Mouse (Mus musculus) hindbrain, postnatal 0 days (tissue): ENCODE measurements around the gene Ube2v1. TPM values are rescaled to one million over a fixed set of nuclear protein-coding genes. Genes with fewer than 3 reads are reported as not detected.
A peak's percentile ranks its signal among the peaks of the same experiment; 100 is the strongest.

Experiments
- ATAC-seq: fragments of 200-750 bp; cut with Nextera tagmentation; 2 replicates; pipeline ENCODE4 v1.8.0; 2017; ENCODE audit warnings: mild to moderate bottlenecking, moderate TSS enrichment, moderate library complexity
- DNase-seq: peaks from one replicate; pipeline ENCODE4 v3.0.0-alpha.2; 2015; ENCODE audit warnings: low spot score
- H3K27ac ChIP-seq: fragments of 300-500 bp; sonication (generic); 2 replicates; pipeline ENCODE4 v1.5.1; 2014; ENCODE audit warnings: mild to moderate bottlenecking
- H3K27me3 ChIP-seq: fragments of 300-500 bp; sonication (generic); 2 replicates; pipeline ENCODE4 v1.6.1; 2014; ENCODE audit warnings: low read length, mixed read lengths; ENCODE audit not compliant: insufficient read depth
- H3K36me3 ChIP-seq: fragments of 300-500 bp; sonication (generic); 2 replicates; pipeline ENCODE4 v1.6.1; 2014; ENCODE audit warnings: low read length, mixed read lengths; ENCODE audit not compliant: insufficient read depth
- H3K4me1 ChIP-seq: fragments of 300-500 bp; sonication (generic); 2 replicates; pipeline ENCODE4 v1.6.1; 2014; ENCODE audit warnings: antibody characterized with exemption, low read length, mixed read lengths; ENCODE audit not compliant: insufficient read depth
- H3K4me2 ChIP-seq: fragments of 300-500 bp; sonication (generic); 2 replicates; pipeline ENCODE4 v1.6.1; 2014; ENCODE audit warnings: low read depth, mild to moderate bottlenecking, low read length, moderate library complexity, mixed read lengths
- H3K4me3 ChIP-seq: fragments of 300-500 bp; sonication (generic); 2 replicates; pipeline ENCODE4 v1.5.1; 2014; ENCODE audit warnings: low read length
- H3K9ac ChIP-seq: fragments of 300-500 bp; sonication (generic); replicated peaks from 2 replicates; pipeline ENCODE4 v1.6.1; 2014; ENCODE audit warnings: mild to moderate bottlenecking, low read length, moderate library complexity, mixed read lengths
- H3K9me3 ChIP-seq: fragments of 300-500 bp; sonication (generic); 2 replicates; pipeline ENCODE4 v1.6.1; 2016; ENCODE audit warnings: low read length, mixed read lengths
- CTCF ChIP-seq: IDR thresholded peaks from 2 replicates; pipeline ENCODE4 v1.5.1; 2016; ENCODE audit warnings: antibody characterized with exemption, control low read depth, low read depth
- WGBS: fragments of 180-500 bp; shearing (Covaris S2); extraction: QIAGEN DNeasy Blood & Tissue Kit; methylation state at CpG from one replicate; pipeline ENCODE4 v1.1.7; 2014; 5-methylcytosine and 5-hydroxymethylcytosine counted together
- polyA plus RNA-seq: library from polyadenylated mRNA; unstranded; fragments of >200 nt; fragmentation: Nextera tagmentation; extraction: Ambion mirVana; gene quantifications from 2 replicates; pipeline ENCODE4 v1.2.1, GENCODE M21; 2015
- total RNA-seq: library from RNA; depleted of rRNA; stranded (reverse); fragments of >200 nt; gene quantifications from 2 replicates; pipeline ENCODE4 v1.2.3, GENCODE M21; 2014

Ube2v1 gene
- total and polyA plus RNA-seq, 2 experiments from 2014 or later: 247 to 384 TPM

DNA sequence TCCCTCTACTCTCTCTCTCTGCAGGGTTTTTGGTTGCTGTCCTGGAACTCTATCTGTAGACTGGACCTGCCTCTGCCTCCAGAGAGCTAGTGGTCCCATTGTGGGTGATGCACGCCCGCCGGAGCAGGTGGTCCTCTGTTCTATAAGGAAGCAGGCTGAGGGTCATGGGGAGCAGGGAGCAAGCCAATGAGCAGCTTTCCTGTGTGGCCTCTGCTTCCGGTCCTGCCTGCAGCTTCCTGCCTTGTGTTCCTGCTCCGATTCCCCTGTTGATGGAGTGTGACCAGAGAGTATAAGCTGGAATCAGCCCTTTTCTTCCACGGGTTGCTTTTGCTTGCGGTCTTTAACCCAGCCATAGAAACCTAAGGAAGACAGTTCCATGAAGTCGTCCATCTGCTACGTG is 63.8 kb downstream of the Ube2v1 start:
- Histone ChIP-seq H3K4me3 (no peak overlapping the region), H3K9me3 (no peaks in the 10 kb centered on the region), H3K36me3 (no peaks in the 10 kb centered on the region), H3K4me1 (0 out of 2 replicates have a peak, but pooled peaks cover 3% of the 10 kb centered on the region), H3K27ac (no peak overlapping the region), H3K27me3 (no peaks in the 10 kb centered on the region), H3K4me2 (no peak overlapping the region), H3K9ac (no peak overlapping the region)
- TF ChIP-seq CTCF: no peak
- DNase-seq (no peak), ATAC-seq (no peak)
- 87% methylated on average over 9 of the region's 9 CpGs for WGBS

DNA sequence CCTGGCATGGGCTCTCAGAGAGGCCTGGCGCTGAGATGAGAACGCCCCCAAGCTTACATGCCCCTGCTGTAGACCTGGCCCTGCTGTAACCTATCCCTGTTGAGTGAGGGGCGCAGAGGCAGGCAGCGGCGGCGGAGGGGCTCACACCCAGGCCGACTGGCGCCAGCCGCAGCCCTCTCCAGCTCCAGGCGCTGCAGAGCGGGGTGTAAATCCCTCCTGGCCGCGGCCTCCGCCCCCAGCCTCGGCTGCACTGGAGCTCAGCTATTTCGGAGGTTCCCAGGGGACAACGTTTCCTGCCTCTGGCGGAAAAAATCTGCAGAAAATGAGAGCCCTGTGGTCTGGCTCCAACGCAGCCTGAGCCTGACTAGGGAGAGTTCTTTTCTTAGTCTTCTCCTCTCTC is 66.2 kb downstream of the Ube2v1 start:
- no peak overlapping the region for H3K4me3 ChIP-seq
- H3K4me2 ChIP-seq: no peak overlapping the region
- no peak overlapping the region for H3K27ac ChIP-seq
- H3K36me3 ChIP-seq: no peaks in the 10 kb centered on the region
- H3K4me1 ChIP-seq: 0 out of 2 replicates have a peak, but pooled peaks cover 3% of the 10 kb centered on the region
- H3K9me3 ChIP-seq: no peaks in the 10 kb centered on the region
- no peak overlapping the region for H3K9ac ChIP-seq
- no peak for ATAC-seq
- TF ChIP-seq CTCF: no peak
- WGBS: 22% methylated on average over 13 of the region's 19 CpGs
- H3K27me3 ChIP-seq: no peaks in the 10 kb centered on the region
- DNase-seq: peak; percentile 51

DNA sequence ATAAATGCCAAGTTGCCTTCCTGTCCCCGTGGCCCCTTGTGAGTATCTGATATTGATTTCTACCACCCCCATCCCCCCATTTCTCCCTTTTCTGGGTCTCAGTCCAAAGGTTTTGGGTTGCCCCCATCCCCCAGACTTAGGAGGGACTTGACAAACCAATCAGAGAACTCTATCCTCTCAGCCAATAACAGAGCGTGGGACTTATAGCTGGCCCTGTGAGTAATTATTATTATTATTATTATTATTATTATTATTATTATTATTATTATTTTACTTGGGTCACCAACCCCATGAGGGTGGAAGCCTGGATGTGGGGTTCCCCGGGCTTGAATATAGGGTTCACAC is 66.6 kb downstream of the Ube2v1 start:
- Histone ChIP-seq H3K9me3 (no peaks in the 10 kb centered on the region), H3K27me3 (no peaks in the 10 kb centered on the region), H3K4me1 (0 out of 2 replicates have a peak, but pooled peaks cover 3% of the 10 kb centered on the region), H3K9ac (no peak overlapping the region), H3K27ac (no peak overlapping the region), H3K4me2 (no peak overlapping the region), H3K4me3 (no peak overlapping the region), H3K36me3 (no peaks in the 10 kb centered on the region)
- DNase-seq (no peak), ATAC-seq (no peak)
- WGBS: 87% methylated on average over 3 of the region's 3 CpGs
- no peak for TF ChIP-seq CTCF

GRCm38 (mm10) chr2:167564551-167565311 is 67.2 kb downstream of the Ube2v1 start:
- Histone ChIP-seq H3K4me2 (no peak overlapping the region), H3K4me1 (0 out of 2 replicates have a peak, but pooled peaks cover 3% of the 10 kb centered on the region), H3K36me3 (no peaks in the 10 kb centered on the region), H3K9me3 (no peaks in the 10 kb centered on the region), H3K27me3 (0 out of 2 replicates have a peak, but pooled peaks cover 4% of the 10 kb centered on the region), H3K9ac (no peak overlapping the region), H3K4me3 (no peak overlapping the region), H3K27ac (no peak overlapping the region)
- 82% methylated on average over 13 of the region's 13 CpGs for WGBS
- DNase-seq (no peak), ATAC-seq (no peak)
- TF ChIP-seq CTCF: no peak

DNA sequence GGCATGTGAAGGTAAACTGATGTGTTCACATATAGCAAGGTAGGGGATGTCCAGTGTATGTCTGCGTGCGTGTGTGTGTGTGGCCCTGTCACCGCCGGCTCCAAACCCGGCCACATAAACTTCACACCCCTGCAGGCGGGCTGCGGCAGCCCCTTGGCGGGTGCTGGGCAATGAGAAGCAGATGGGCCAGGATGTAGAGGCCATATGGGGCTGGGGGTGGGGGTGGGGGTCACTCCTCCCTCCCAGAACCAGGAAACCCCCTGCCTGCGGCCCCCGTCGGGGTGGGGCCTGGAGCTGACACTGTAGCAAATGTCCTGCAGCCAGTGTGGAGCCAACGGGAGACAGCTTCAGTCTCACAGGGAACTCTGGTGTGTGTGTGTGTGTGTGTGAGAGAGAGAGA is 68.2 kb downstream of the Ube2v1 start:
- peak; percentile 30; the same call in 1 of the 2 replicates for ATAC-seq
- WGBS: 34% methylated on average over 12 of the region's 12 CpGs
- Histone ChIP-seq H3K4me2 (no peak overlapping the region), H3K9me3 (no peaks in the 10 kb centered on the region), H3K27me3 (0 out of 2 replicates have a peak, but pooled peaks cover 4% of the 10 kb centered on the region), H3K4me3 (no peak overlapping the region), H3K9ac (no peak overlapping the region), H3K4me1 (0 out of 2 replicates have a peak, but pooled peaks cover 6% of the 10 kb centered on the region), H3K27ac (no peak overlapping the region), H3K36me3 (no peaks in the 10 kb centered on the region)
- no peak for TF ChIP-seq CTCF
- no peak for DNase-seq

- no peak for TF ChIP-seq CTCF
- ATAC-seq (no peak), DNase-seq (no peak)
- Histone ChIP-seq H3K4me2 (no peak overlapping the region), H3K9me3 (no peaks in the 10 kb centered on the region), H3K27ac (no peak overlapping the region), H3K9ac (no peak overlapping the region), H3K36me3 (no peaks in the 10 kb centered on the region), H3K4me1 (0 out of 2 replicates have a peak, but pooled peaks cover 6% of the 10 kb centered on the region), H3K27me3 (0 out of 2 replicates have a peak, but pooled peaks cover 4% of the 10 kb centered on the region), H3K4me3 (no peak overlapping the region)
- WGBS: 80% methylated on average over 5 of the region's 5 CpGs
These were observed 68.9 kb downstream of the Ube2v1 start for GRCm38 (mm10) chr2:167563035-167563434.

- Histone ChIP-seq H3K4me3 (no peak overlapping the region), H3K27ac (no peak overlapping the region), H3K9ac (no peak overlapping the region), H3K9me3 (no peaks in the 10 kb centered on the region), H3K4me2 (no peak overlapping the region), H3K36me3 (no peaks in the 10 kb centered on the region), H3K4me1 (0 out of 2 replicates have a peak, but pooled peaks cover 6% of the 10 kb centered on the region), H3K27me3 (0 out of 2 replicates have a peak, but pooled peaks cover 4% of the 10 kb centered on the region)
- ATAC-seq (no peak), DNase-seq (peak; percentile 70)
- 16% methylated on average over 8 of the region's 8 CpGs for WGBS
- no peak for TF ChIP-seq CTCF
These were observed 69.8 kb downstream of the Ube2v1 start for GRCm38 (mm10) chr2:167562101-167562500.
